Mouse (Mus musculus) heart, embryonic 14.5 days (tissue): ENCODE data around the gene Olfr1199. TPM values are rescaled to one million over a fixed set of nuclear protein-coding genes. Genes with fewer than 3 reads are reported as not detected.

Experiments used
- polyA plus RNA-seq: library from polyadenylated mRNA; unstranded; fragments of >200 nt; fragmentation: Nextera tagmentation; extraction: Ambion mirVana; gene quantifications from 2 replicates; pipeline ENCODE4 v1.2.1, GENCODE M21; 2014

The Olfr1199 gene
- polyA plus RNA-seq, 1 experiment from 2014 or later: not detected

Other genes with a start within 250 kb of the Olfr1199 start
- gene Olfr1186, start 241.9 kb downstream of the Olfr1199 start, polyA plus RNA-seq: not detected in 2 replicates
- not detected in 2 replicates for gene Olfr1188, start 203.5 kb downstream of the Olfr1199 start, polyA plus RNA-seq
- not detected in 2 replicates for gene Olfr1189, start 174.0 kb downstream of the Olfr1199 start, polyA plus RNA-seq
- gene Olfr1191-ps1, start 119.9 kb downstream of the Olfr1199 start, polyA plus RNA-seq: not detected in 2 replicates
- gene Olfr1192-ps1, start 112.0 kb downstream of the Olfr1199 start, polyA plus RNA-seq: not detected in 2 replicates
- not detected in 2 replicates for gene Olfr1193, start 84.8 kb downstream of the Olfr1199 start, polyA plus RNA-seq
- not detected in 2 replicates for gene Olfr1195, start 71.3 kb downstream of the Olfr1199 start, polyA plus RNA-seq
- not detected in 2 replicates for gene Olfr1196, start 55.9 kb downstream of the Olfr1199 start, polyA plus RNA-seq
- gene Olfr1197, start 28.1 kb downstream of the Olfr1199 start, polyA plus RNA-seq: not detected in 2 replicates
- gene Olfr1198, start 9.1 kb downstream of the Olfr1199 start, polyA plus RNA-seq: not detected in 2 replicates
- not detected in 2 replicates for gene Olfr1200, start 10.0 kb upstream of the Olfr1199 start, polyA plus RNA-seq
- gene Olfr1201, start 32.6 kb upstream of the Olfr1199 start, polyA plus RNA-seq: not detected in 2 replicates
- gene Olfr1202, start 54.0 kb upstream of the Olfr1199 start, polyA plus RNA-seq: not detected in 2 replicates
- not detected in 2 replicates for gene Olfr1205, start 69.3 kb upstream of the Olfr1199 start, polyA plus RNA-seq
- not detected in 2 replicates for gene Olfr1204, start 88.8 kb upstream of the Olfr1199 start, polyA plus RNA-seq
- gene Olfr1206, start 102.8 kb upstream of the Olfr1199 start, polyA plus RNA-seq: not detected in 2 replicates
- not detected in 2 replicates for gene Olfr1208, start 141.8 kb upstream of the Olfr1199 start, polyA plus RNA-seq
- not detected in 2 replicates for gene Olfr1209, start 154.7 kb upstream of the Olfr1199 start, polyA plus RNA-seq
- gene Olfr1211, start 177.6 kb upstream of the Olfr1199 start, polyA plus RNA-seq: not detected in 2 replicates
- not detected in 2 replicates for gene Olfr1212, start 193.5 kb upstream of the Olfr1199 start, polyA plus RNA-seq
- not detected in 2 replicates for gene Gm13762, start 219.8 kb upstream of the Olfr1199 start, polyA plus RNA-seq
- not detected in 2 replicates for gene Olfr1214, start 232.2 kb upstream of the Olfr1199 start, polyA plus RNA-seq
- gene Olfr1215, start 246.5 kb upstream of the Olfr1199 start, polyA plus RNA-seq: not detected in 2 replicates